Mouse (Mus musculus): Measurements from ENCODE around the gene Lcn2. TPM values are rescaled to one million over a fixed set of nuclear protein-coding genes. Genes with fewer than 3 reads are reported as not detected.

The Lcn2 gene
- polyA plus RNA-seq, 1 experiment from 2014 or later, result 0.93 TPM

Other genes with a start within 250 kb of the Lcn2 start
- 49.7 and 66.2 TPM in 2 replicates for gene Prrc2b, start 237.2 kb downstream of the Lcn2 start, polyA plus RNA-seq (2015; fragmentation: Nextera tagmentation; extraction: Ambion mirVana)
- gene Pomt1, start 151.7 kb downstream of the Lcn2 start, polyA plus RNA-seq (2015; fragmentation: Nextera tagmentation; extraction: Ambion mirVana), result 32.6 and 34.1 TPM in 2 replicates
- gene Uck1, start 128.1 kb downstream of the Lcn2 start, polyA plus RNA-seq (2015; fragmentation: Nextera tagmentation; extraction: Ambion mirVana), result 99.1 and 101 TPM in 2 replicates
- gene Golga2, start 100.9 kb downstream of the Lcn2 start, polyA plus RNA-seq (2015; fragmentation: Nextera tagmentation; extraction: Ambion mirVana), result 25.5 and 30.1 TPM in 2 replicates
- gene Swi5, start 100.2 kb downstream of the Lcn2 start, polyA plus RNA-seq (2015; fragmentation: Nextera tagmentation; extraction: Ambion mirVana), result 378 and 447 TPM in 2 replicates
- 41.1 and 57.5 TPM in 2 replicates for gene Ciz1, start 35.9 kb downstream of the Lcn2 start, polyA plus RNA-seq (2015; fragmentation: Nextera tagmentation; extraction: Ambion mirVana)
- 71.2 and 79.0 TPM in 2 replicates for gene Dnm1, start 34.9 kb downstream of the Lcn2 start, polyA plus RNA-seq (2015; fragmentation: Nextera tagmentation; extraction: Ambion mirVana)
- 161 and 196 TPM in 2 replicates for gene 1110008P14Rik, start 6.3 kb downstream of the Lcn2 start, polyA plus RNA-seq (2015; fragmentation: Nextera tagmentation; extraction: Ambion mirVana)
- 56.4 and 59.8 TPM in 2 replicates for gene Ptges2, start 7.6 kb upstream of the Lcn2 start, polyA plus RNA-seq (2015; fragmentation: Nextera tagmentation; extraction: Ambion mirVana)
- gene Naif1, start 62.2 kb upstream of the Lcn2 start, polyA plus RNA-seq (2015; fragmentation: Nextera tagmentation; extraction: Ambion mirVana), result 5.1 and 5.2 TPM in 2 replicates
- 55.0 and 60.6 TPM in 2 replicates for gene Slc25a25, start 63.2 kb upstream of the Lcn2 start, polyA plus RNA-seq (2015; fragmentation: Nextera tagmentation; extraction: Ambion mirVana)
- 7.3 and 7.9 TPM in 2 replicates for gene Fam102a, start 147.1 kb upstream of the Lcn2 start, polyA plus RNA-seq (2015; fragmentation: Nextera tagmentation; extraction: Ambion mirVana)
- 142 and 150 TPM in 2 replicates for gene Dpm2, start 182.6 kb upstream of the Lcn2 start, polyA plus RNA-seq (2015; fragmentation: Nextera tagmentation; extraction: Ambion mirVana)
- 16.9 and 20.4 TPM in 2 replicates for gene Pip5kl1, start 186.5 kb upstream of the Lcn2 start, polyA plus RNA-seq (2015; fragmentation: Nextera tagmentation; extraction: Ambion mirVana)
- 0.72 and 1.6 TPM in 2 replicates for gene 9430097D07Rik, start 187.4 kb upstream of the Lcn2 start, polyA plus RNA-seq (2015; fragmentation: Nextera tagmentation; extraction: Ambion mirVana)
- 49.6 and 54.3 TPM in 2 replicates for gene St6galnac4, start 198.8 kb upstream of the Lcn2 start, polyA plus RNA-seq (2015; fragmentation: Nextera tagmentation; extraction: Ambion mirVana)
- gene St6galnac6, start 211.5 kb upstream of the Lcn2 start, polyA plus RNA-seq (2015; fragmentation: Nextera tagmentation; extraction: Ambion mirVana), result 29.5 and 35.4 TPM in 2 replicates
- gene Ak1, start 233.5 kb upstream of the Lcn2 start, polyA plus RNA-seq (2015; fragmentation: Nextera tagmentation; extraction: Ambion mirVana), result 111 and 117 TPM in 2 replicates